Mouse (Mus musculus) Muller cell, postnatal 12 days (primary cell): Measurements from ENCODE around the gene Cnbd2.
A peak's percentile ranks its signal among the peaks of the same experiment; 100 is the strongest.
"Not testable (repeated sequence)": the region's sequence is repeated elsewhere in the genome, so short reads cannot be mapped to it uniquely, and the experiment has no call there.

Source experiments
- DNase-seq: peaks from one replicate; pipeline ENCODE4 v3.0.0-alpha.2; 2015; ENCODE audit errors: inconsistent ontology term

The Cnbd2 gene

DNA sequence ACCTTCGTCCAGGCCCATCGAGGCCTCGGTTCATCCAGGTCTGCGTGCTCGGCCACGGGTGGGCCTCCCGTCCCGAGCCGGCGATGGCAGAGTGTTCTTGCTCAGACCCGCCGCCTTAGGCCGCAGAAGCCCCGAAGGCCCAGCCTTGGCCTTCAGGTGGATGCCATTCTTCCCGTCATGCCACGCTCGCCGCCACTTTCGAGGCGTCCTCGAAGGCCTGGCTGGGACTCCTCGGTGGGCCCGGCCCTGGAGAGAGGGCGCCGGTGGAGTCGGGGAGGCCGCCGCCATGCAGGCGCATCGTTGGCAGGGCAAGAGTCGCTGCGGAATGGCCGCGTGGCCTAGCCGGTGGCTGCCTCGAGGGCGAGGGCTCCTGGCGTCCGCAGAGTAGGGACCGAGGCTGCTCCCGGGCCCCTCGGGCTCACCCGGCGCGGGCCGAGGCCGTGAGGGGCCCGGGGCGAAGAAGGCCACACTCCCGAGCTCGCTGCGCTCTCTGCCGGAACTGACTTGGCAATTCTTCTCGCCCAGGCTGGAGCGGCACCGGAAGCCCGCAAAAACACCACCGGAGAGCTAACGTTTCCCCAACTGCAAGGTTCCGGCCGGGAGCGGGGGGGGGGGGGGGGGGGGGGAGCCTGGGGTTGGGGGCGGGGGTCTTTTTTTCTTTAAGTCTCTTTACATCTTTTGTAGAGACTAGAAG lies 80.5 kb downstream of the Cnbd2 start:
- DNase-seq = peak; percentile 78

GRCm38 (mm10) chr2:156393155-156393828 lies 81.2 kb downstream of the Cnbd2 start:
- DNase-seq = no peak

DNA sequence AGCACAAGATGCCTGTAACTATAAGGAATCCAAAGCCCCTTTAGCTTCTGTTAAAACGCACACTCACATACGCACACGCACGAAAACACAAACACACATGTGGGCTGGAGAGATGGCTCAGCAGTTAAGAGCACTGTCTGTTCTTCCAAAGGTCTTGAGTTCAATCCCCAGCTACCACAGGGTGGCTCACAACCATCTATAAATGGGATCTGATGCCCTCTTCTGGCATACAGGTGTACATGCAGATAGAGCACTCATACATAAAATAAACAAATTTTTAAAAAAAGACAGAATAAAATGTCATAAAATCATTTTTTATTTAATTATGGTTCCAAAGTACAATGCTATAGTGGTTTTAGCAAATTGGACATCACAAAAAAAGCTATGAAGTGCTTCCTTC lies 82.2 kb downstream of the Cnbd2 start:
- DNase-seq = no peak

- no peak for DNase-seq
Measured at GRCm38 (mm10) chr2:156396096-156396495, 84.0 kb downstream of the Cnbd2 start.

- DNase-seq = no peak
Measured at GRCm38 (mm10) chr2:156397988-156398387, 85.9 kb downstream of the Cnbd2 start.

GRCm38 (mm10) chr2:156399485-156399884 lies 87.4 kb downstream of the Cnbd2 start:
- DNase-seq = no peak

DNA sequence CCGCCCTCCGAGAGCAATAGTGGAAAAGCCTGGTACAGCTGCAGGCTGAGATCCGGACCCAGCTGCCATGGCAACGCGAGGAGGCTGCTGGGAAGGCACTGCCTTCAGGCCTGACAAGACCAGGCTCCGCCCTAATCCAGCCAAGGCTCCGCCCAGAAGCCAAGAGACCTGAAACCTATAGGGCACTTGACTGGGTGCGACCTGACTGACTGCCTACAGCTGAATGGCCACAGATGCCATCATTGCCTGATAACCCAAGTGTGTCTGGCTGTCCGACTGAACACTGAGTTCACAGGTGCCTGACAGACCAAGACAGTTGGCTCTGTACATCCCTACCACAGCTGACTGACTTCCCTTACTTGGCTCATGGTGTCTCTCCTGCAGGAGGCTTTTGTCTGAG lies 89.2 kb downstream of the Cnbd2 start:
- DNase-seq = peak; percentile 19

- no peak for DNase-seq
Measured at GRCm38 (mm10) chr2:156402036-156402435, 89.9 kb downstream of the Cnbd2 start.

DNA sequence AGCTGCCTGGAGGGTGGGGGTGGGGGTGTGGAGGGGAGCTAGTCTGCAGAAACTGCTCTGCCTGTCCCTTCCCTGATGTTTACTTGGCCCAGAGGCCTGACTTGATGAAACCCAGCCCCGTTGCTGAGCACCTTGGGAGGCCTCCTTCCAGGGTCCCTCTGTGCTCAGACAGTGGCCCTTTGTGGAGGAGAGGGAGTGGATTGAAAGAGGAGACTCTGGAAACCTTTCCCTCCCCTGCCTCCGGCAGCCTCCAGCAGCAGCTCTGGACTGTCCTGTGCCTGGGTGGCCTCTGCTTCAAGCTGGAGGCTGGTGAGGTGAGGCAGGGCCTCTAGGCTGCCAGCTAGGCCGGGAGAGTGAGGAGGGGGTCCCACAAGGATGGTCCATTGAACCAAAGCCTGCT lies 94.9 kb downstream of the Cnbd2 start:
- no peak for DNase-seq

GRCm38 (mm10) chr2:156408168-156408567 lies 96.1 kb downstream of the Cnbd2 start:
- DNase-seq = peak; percentile 64

DNA sequence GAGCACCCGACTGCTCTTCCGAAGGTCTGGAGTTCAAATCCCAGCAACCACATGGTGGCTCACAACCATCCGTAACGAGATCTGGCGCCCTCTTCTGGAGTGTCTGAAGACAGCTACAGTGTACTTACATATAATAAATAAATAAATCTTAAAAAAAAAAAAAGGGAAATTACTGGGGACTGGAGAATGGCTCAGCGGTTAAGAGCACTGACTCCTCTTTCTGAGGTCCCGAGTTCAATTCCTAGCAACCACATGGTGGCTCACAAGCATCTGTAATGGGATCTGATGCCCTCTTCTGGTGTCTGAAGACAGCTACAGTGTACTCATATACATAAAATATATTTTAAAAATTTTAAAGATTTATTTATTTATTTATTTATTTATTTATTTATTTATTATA lies 99.2 kb downstream of the Cnbd2 start:
- DNase-seq = not testable (repeated sequence)

GRCm38 (mm10) chr2:156414996-156415395 lies 102.9 kb downstream of the Cnbd2 start:
- DNase-seq = no peak

- no peak for DNase-seq
Measured at GRCm38 (mm10) chr2:156415674-156416073, 103.6 kb downstream of the Cnbd2 start.

GRCm38 (mm10) chr2:156417194-156417593 lies 105.1 kb downstream of the Cnbd2 start:
- DNase-seq = no peak

DNA sequence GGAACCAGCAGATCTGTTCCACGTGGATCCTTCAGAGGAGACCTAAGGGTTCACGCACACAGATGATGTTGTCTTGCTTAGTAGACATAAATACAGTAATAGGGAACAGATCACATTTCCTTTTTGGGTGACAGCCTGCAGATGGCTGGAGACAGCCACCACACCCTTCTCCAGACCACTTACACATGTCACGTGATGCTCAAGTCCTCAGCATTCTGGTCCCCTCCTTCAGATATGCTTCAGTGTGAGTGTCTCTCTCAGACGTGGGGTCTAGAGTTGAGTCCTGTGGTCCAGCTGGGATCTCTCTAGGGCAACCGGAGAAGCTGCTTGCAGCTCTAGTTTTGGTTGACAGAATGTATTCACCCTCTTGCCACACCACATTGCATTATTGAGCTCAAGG lies 106.4 kb downstream of the Cnbd2 start:
- no peak for DNase-seq

- no peak for DNase-seq
Measured at GRCm38 (mm10) chr2:156420327-156420693, 108.2 kb downstream of the Cnbd2 start.

- peak; percentile 59 for DNase-seq
Measured at GRCm38 (mm10) chr2:156420694-156421380, 108.7 kb downstream of the Cnbd2 start, which contains the start of gene Epb41l1. TSS of gene Epb41l1 (plus strand) at chr2:156420909.

DNA sequence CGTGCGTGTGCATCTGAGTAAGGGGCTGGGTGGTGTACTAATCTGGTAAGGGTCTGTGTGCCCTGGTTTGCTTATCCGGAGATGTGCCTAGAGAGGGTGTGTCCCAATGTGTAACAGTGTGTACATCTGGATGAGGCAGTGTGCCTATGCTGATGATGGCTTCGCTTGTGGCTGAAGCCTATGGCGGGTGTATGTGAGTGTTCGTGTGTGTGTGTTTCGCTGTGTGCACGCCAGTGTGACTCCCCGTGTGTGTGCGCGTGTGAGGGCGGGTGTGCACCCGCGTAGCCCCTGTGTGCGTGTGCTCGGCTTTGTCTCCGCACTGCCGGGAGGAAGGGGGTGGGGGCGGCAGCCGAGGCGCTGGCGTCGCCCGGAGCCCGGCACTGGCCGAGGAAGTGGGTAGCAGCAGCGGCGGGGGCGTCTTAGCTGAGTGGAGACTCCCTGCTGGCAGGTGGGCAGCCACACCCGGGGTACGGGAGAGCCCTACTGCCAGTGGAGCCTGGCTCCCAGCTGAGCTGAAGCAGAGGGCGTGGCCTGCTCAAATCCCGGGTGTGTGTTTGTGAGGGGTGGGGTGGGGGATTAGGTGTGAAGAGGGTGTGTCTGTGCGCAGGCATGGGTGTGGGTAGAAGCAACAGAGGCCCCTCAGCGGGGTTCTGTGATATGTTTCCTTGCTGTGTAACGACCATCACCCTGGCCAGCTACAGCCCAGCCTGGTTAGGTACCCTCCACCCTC lies 109.4 kb downstream of the Cnbd2 start:
- DNase-seq = peak; percentile 20

- DNase-seq = no peak
Measured at GRCm38 (mm10) chr2:156422631-156423030, 110.5 kb downstream of the Cnbd2 start.

GRCm38 (mm10) chr2:156423672-156424071 lies 111.6 kb downstream of the Cnbd2 start:
- DNase-seq = no peak
